Mouse (Mus musculus) 416B (cell line): Measurements from ENCODE around the gene Coa5.
A peak's percentile ranks its signal among the peaks of the same experiment; 100 is the strongest.

Source experiments
- DNase-seq: peaks from one replicate; pipeline ENCODE4 v3.0.0; 2011; ENCODE audit warnings: low read depth

Coa5 gene

DNA sequence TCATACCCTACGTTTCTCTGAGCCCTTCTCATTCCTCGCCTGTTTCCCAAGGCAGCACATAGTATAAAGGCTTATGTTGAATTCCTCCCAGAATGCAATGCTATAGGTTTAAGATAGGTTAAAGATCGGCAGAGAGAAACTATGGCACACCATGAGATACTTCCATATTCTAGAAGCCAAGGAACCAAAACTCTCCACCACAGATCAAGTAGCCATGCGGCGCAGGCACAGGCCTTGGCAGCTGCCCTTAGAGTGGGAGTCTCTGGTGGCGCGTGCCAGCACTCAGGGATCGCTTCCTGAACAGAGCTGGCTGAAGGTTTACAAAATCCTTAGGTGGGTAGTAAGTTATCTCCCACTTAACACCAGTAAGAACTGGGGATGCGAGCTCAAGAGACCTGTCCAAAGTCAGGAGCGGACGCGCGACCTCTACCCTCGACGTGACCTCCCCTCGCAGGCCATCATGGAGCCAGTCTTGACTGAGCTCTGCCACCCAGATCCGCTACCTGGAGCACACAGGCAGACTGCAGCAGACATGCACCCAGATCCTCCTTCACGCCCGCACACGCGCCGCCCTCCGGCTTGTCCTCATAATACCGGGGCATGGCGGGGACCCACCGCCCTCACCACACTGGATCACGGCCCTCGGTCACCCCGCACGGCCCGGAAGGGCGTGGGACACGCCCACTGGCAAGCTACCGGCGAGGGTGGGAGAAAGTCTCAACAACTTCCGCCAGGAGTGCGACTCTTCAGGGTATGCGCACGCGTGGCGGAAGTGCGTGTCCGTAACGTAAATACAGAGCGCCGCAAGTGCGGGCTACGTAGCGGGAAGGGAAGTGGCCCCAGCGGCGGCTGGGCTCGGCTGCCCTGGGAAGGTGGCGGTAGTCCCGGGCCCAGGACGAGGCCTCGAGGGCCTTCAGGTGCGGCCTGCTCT is at the start of gene Coa5, which contains the start of gene Unc50:
Coa5 (minus strand) TSS at position 738 of the 931 bp plus-strand sequence.
Unc50 (plus strand) TSS at position 774 of the 931 bp plus-strand sequence.
- peak; percentile 96 for DNase-seq

DNA sequence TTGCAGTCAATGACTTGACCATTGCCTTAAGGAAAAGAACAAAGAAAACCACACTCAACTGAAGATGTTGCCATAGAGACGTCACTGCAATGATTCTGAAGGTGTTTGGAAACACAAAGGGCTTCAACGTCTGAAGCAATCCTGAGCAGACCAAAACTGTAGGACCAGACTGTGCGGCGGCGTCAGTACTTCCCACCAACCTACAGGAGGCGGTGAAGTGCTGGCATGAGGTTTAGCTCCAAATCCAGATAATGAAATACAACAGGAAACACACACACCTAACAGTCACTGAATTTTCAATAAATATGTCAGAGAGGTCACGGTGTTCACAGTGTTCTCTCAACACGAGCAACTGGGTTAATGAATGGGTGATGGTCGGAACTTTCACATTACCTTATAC is 49.2 kb upstream of the Coa5 start:
- peak; percentile 94 for DNase-seq

DNA sequence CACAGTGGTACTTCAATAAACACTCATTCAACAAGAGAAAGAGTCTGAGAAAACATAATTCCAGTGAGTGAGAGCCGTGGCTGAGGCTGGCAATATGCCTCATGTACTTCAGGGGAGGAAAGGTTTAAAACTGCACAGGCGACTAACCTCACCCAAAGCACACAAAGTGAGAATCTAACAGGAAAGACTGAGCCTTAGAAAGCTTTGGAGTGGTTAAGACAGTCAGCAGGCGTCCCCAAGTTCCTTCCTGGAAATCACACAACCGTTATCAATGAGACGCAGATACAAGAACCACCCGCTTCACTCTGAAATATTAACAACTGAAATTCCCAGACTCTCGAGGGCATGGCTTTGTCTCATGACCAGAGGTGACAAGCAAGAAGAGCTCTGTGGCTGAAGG is 48.5 kb upstream of the Coa5 start:
- DNase-seq, result peak; percentile 92

DNA sequence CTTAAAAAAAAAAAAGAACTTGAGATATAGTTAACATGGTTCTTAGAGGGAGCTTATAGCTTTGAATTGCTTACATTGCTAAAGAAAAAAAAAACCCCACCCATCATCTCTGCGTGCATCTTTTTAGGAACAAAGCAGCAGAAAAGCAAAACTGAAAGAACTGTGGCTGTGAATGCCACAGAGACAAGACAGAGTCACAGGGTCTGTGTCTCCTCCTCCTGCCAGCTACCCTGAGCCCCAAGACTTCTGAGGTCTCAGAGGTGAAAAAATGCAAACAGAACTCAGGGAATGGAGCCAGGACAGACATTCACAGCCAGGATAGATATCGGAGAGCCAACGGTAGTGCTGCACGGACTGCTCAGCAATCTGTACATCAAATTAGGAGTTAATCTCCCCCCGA is 48.0 kb upstream of the Coa5 start:
- DNase-seq, result peak; percentile 60

DNA sequence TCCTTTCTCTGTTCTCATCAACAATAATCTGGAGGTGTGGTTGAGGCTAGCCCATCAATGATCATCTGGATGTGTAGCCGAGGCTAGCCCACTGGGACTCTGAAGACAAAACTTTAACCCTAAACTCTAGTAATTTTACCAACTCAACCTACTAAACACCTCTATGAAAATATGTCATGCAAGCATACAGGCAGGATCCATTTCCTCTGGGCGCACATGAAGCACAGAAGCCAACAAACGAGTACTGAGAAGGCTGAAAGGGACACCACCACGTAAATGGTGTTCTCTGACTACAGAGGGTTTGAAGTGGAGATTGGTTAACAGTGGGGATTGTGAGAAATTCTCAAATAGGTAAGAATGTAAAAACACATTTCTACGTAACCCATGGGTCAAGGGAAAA is 47.3 kb upstream of the Coa5 start:
- no peak for DNase-seq

DNA sequence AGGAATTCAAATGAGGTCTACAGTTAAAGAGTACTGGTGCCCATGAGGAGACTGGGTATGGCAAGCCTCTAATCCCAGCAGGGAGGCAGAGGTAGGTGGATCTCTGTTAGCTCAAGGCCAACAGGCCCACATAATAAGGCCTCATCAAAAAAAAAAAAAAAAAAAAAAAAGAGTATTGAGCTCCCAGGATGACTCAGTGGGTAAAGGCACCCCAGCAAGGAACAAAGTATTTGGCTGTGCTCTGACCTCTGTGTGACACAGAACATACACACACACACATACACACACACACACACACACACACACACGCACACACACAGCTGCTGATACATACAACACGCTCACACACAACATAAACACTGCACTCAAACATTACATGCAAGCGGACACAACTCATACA is 45.4 kb upstream of the Coa5 start:
- no peak for DNase-seq

DNA sequence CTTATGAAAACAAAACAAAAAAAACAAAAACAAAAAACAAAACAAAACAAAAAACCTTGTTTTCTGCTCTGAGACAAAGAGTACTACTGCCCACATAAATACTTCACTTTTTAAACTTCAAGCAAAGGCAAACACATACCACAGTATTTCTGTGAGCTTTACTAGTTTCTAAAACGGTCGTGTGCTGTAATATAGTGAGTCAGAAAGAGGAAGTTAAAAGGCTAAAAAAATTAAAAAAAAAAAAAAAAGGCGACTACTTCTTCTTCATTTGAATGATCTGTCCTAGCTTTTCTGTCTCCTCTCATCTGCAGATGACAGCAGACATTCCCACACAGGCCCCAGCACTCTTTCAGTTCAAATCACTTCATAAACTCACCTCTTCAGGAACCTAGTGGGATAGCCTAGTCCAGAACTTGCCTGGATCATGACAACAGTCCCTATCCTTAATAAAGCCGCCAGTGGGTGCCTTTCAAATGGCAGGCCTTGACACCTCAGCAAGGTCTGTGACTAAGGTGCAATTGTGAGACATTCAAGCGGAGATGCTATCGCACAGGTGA is 44.8 kb upstream of the Coa5 start:
- DNase-seq, result peak; percentile 70

DNA sequence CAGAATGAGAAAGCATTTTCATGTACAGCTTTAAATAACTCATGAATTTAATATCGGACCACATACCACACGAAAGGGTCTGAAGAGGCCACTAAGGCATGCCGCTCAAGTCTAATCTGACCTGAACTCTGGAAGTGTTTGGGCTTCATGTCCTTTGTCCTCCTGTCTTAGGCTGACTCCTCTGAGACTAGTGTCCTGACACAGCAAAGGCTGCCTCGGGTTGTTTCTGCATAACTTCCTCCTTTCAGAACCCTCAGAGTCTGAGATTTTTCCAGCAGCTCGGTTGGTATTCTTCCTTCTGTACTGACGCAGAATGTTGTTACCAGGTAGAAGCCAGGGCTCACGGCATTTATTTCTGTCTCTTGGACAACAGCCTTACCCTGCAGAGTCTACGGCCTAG is 44.1 kb upstream of the Coa5 start:
- DNase-seq, result peak; percentile 59

DNA sequence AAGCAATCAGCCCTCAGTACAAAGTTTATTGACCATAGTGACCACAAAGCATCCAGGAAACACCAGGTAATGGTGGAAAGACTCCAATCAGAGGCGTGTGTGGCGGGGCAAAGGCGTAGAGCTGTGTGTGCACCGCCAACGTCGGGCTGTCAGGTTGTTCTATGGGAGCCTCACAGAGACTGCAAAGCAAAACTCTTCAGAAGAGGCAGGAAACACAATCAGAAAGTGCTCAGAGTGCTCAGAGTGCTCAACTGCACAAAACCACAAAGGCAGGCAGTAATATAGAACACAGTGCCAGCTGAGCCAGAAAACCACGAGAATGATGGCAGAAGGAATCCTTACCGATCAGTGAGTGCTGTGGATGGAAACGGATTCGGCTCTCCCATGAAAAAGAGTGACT is 43.3 kb upstream of the Coa5 start:
- peak; percentile 50 for DNase-seq

DNA sequence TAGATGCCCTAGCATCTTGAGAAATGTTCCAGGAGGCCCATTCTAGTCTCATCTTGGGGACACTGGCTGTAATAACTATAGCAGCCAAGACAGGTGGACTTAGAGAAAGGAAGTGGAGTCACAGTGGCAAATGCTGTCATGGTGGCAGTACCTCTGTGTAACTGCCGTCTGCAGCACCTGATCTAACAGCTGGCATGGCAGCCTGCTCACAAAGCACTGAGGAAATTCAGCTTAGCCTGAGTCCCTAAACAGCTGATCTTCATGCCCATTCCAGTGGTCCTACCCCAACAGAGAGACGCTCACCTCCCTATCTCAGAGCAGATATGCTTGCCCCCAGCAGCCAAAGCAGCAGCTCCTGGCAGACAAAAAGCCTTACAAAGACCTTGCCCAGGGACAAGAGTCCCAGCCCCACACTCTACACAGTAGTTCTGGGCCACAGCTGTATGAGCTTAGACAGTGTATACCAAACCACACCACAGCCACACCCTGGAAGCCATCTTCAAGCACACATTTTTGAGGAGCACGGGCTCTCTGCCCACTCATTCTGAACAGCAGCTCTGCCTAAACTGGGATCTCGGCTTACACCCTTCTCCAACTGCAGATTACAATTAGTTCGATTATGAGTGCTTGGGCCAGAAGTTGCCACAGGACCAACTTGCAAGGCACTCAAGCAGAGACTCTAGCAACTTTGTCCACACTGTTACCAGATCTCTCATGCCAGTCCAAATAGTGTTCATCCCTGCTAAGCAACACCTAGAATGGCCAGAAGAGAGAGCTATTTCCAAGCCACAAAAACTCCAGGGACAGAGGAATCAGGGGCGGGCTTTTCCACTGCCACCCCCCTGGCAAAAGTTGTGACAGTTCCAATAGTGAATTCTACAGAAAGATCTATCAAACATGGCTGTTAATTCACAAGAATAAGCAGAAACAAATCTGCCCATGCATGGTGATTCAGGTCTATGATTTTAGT is 41.6 kb upstream of the Coa5 start:
- DNase-seq, result peak; percentile 29

DNA sequence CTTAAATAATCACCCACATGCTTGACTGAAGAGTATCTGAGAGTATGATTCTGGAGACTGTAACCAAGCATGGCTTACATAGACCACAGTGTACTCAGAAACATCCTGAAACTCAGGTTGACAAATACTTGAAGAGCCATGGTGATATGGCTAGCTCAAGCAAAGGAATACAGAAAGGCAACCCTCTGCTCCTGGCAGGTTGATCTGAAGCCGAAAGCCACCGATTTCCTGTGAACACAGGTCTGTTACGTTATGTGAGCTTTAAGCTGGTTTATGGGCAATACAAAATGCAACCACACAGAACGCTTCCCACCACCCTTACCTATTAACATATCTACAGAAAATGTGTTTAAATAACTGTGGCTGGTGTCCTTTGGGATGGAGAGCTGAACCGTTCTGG is 39.1 kb upstream of the Coa5 start:
- DNase-seq, result no peak

DNA sequence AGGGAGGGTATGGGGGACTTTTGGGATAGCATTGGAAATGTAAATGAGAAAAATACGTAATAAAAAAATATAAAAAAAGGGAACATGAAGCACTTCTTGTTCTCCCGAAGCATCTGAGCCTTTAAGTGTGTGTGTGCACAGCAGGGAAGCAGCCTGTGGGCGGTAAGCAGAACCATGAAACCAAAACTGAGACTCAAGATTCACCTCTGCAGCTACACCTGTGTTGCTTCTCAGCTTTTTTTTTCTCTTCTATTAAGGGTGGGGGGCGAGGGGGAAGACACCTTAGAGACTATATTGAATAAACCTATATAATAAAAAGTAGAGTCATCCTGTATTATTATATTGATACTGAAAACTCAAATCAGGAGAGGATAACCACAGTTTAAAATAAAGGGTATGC is 37.9 kb upstream of the Coa5 start:
- DNase-seq, result no peak

DNA sequence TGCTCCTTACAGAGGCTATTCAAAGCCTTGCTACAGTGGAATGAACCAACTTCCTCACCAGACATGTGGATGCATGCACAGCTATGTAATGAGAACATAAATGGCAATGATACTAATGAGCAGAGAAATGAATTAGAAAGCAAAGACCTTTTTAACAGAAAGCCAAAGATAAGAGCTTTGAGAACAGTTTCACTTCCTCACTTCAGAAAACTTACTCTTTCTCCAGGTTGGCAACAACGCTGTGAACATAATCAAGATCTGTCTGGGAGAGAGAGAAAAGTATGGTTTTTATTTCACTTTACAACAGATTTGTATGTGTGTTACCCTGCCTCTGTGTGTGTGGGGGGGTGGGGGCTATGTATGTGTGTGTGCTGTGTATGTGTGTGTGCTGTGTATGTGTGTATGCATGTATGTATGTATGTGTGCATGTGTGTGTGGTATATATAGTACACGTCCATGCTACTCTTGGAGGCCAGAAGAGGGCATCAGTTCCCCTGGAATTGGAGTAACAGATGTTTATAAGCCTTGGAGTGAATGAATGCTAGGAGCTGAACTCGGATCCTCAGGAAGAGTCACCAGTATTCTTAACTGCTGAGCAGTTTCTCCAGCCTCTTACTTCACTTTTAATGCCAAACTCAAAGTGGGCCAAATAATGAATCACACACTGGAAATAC is 36.6 kb upstream of the Coa5 start:
- DNase-seq, result peak; percentile 53

DNA sequence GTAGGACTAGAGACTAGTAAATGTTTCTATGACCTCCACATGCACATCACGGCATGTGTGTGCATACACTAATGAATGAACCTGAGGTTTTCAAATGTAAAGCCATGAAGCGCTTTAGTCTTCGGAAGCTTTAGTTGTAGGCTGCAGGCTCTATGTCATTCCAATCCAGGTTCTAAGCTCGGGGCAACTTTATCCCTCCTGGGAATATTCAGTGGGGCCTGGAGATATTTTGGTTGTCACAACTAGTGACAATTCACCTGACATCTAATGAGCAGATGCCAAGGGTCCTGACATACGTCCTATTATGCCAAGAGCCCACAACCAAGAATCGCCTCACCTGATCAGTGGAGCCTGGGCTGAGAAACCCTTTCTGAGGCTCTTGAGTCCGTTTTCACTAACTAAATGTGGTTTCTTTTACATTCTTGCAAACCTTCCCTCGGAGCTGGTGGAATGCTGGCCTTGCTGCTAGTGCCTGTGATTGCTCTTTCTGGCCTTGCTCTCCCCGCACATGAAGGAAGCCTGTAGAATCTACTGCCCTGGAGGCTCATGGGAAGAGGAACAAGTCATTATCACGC is 35.1 kb upstream of the Coa5 start:
- DNase-seq, result no peak

DNA sequence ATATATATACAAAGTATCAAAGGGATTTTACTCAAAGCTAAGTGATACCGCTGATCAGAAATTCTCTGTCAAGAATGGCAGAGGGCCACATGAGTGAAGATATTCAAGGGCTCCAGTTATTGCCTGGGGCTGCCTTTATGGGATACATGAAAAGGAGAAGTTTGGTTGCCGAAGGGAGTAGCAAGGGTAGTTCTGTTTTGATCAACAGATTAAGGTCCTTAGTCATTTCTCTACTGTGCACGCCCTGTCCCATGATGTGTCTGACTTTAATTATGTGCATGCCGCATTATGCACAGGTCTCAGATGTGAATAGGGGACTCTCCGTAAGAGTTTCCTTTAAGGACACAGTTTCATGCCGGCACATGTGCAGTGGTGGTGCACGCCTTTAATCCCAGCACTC is 27.6 kb upstream of the Coa5 start:
- no peak for DNase-seq

DNA sequence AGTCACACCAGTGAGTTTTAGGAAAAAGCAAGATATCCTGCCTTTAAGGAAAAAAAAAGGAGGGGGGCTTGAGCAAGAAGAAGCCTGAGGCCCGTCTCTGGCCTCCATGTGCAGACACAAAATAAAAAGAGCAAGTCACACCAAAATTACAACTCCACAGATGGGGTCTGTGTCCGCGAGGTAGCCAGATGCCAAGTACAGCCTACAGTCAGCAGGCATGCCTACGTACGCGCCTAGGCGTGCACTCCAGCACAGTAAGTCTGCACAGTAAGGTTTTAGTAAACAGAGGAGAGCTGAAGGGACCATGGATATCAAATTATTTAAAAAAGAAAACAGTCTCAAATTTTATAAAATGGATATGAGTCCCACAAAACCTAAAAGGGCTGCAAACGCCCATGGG is 21.4 kb upstream of the Coa5 start:
- DNase-seq, result no peak

DNA sequence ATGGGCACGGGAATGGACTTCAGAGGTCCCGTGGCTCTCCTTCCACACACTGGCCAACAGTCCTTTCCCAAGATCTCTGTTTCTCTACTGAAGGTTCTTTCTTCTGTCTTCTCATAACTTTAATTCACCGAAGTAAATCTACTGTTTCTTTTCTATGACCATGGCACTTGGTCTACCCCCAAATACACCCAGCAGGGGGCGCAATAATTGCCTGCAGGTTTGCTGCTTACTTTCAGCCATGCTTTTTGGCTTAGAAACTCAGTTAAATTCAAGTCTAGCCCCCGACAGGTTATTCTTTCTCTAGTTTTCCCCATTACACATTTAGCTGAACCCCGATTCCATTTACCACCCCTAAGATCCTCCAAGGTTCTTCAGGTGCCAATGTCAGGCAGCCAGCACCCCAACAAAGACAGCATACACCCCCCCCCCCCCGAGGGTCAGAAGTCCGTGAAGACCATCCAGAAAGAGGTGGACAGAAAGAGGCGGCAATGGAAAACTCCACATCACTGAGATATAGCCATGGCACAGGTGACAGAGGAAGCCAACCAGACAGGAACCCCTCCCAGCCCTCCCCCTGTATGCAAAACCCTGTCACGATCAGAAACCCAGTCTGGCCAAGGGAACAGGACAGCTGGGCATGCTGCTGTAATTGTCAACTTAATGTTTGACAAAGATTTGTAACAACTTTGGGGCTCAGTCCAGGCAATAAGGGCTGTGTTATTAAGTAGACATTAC is 18.6 kb upstream of the Coa5 start:
- DNase-seq, result peak; percentile 49

DNA sequence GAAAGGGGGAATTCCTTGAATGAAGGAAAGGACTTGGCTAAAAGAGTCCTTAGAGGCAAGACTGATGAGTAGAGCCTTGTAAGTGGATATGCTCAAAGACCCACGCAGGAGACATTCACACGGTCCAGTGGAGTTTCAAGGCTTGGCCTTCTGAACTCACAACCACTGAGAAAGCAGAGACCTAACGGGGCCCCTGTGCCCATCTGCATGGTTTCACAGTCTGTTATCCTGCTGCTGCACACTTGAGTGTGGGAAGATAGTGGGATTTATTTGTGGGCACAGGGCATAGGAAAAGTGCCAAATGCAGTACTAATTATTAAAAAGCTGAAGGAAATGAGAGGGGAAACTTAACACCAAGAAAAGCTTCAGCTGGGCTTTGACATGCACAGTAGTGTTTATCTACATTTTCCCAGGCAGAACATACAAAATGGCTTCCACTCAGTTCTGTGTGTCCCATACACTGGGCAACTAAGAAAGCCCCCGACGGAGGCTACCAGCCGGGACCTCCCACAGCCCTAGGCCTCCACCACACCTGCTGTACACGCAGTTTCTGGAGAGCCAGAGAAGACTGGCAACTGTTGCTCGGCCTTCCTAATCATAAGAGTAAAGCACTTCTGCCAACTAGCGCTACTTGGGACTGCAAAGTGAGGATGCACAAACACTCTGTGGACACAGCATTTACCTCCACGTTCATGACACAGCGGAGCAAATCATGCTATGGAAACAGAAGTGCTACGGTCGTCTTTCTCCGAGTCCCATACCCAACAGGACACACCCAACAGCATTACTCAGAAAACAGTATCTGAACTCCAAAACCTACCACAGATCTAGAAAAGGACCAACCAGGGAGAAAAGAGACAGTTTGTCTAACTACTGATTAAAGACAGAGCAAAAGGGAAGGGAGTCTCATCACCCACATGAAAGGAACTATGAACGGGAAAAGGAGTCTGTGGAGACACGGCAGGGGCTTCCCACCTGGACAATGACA is 13.2 kb upstream of the Coa5 start:
- no peak for DNase-seq

DNA sequence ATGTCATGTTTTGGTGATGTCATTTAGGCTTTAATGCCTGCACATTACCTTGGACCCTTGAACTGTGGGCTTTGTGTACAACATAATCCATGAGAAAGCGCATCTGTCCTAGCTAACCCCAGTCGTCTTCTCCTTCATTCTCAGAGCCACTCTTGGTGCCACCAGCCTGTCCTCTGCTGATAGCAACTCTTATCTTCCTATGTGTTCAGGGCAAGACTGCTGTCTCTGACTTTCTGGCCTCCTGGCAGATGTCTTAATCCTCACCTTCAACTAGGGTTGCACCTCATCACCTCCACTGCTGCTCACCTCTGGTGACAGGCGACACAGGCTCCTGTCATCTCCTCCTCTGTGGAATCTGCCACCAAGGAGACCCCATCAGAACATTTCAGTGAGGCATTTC is 6.5 kb upstream of the Coa5 start:
- no peak for DNase-seq
